Mouse (Mus musculus) G1E (cell line): ENCODE measurements around the gene C730034F03Rik.

ENCODE experiments used
- CTCF ChIP-seq: IDR thresholded peaks from 2 replicates; pipeline ENCODE4 v1.5.1; 2012; ENCODE audit warnings: low read depth, low read length, inconsistent platforms, mixed read lengths
- GATA1 ChIP-seq: IDR thresholded peaks from 2 replicates; pipeline ENCODE4 v1.6.1; 2012; ENCODE audit warnings: borderline replicate concordance, low read length, inconsistent platforms, mixed read lengths
- GATA2 ChIP-seq: IDR thresholded peaks from 2 replicates; pipeline ENCODE4 v1.6.1; 2012; ENCODE audit warnings: low read depth, low read length, inconsistent platforms, borderline replicate concordance
- POLR2AphosphoS5 ChIP-seq: IDR thresholded peaks from 2 replicates; pipeline ENCODE4 v1.6.1; 2012; ENCODE audit warnings: low read depth, low read length, inconsistent platforms; ENCODE audit not compliant: insufficient replicate concordance
- TAL1 ChIP-seq: conservative IDR thresholded peaks from 2 replicates; pipeline ENCODE4 v1.6.1; 2012; ENCODE audit warnings: low read depth, low read length, inconsistent platforms, mixed read lengths

GRCm38 (mm10) chr15:89458942-89459341, 29.6 kb downstream of the C730034F03Rik start:
- TF ChIP-seq CTCF (no peak), GATA1 (no peak), TAL1 (no peak), GATA2 (no peak), POLR2AphosphoS5 (no peak)
